Mouse (Mus musculus) common myeloid progenitor, adult 5-6 weeks (primary cell): Measurements from ENCODE around the gene Myl6. TPM values are rescaled to one million over a fixed set of nuclear protein-coding genes. Genes with fewer than 3 reads are reported as not detected.
"Not testable (repeated sequence)": the region's sequence is repeated elsewhere in the genome, so short reads cannot be mapped to it uniquely, and the experiment has no call there.

Source experiments
- ATAC-seq: replicated peaks from 2 replicates; pipeline ENCODE4 v1.8.0; 2016; ENCODE audit warnings: low read depth, mild to moderate bottlenecking, moderate TSS enrichment, inconsistent platforms; ENCODE audit not compliant: poor library complexity, severe bottlenecking
- total RNA-seq: library from RNA; stranded (forward); fragments of 200-1000, 187-1606 nt; gene quantifications from 2 replicates; pipeline ENCODE4 v1.2.3, GENCODE M21; 2017

Gene Myl6
- total RNA-seq, 1 experiment from 2014 or later = 1,004 TPM

DNA sequence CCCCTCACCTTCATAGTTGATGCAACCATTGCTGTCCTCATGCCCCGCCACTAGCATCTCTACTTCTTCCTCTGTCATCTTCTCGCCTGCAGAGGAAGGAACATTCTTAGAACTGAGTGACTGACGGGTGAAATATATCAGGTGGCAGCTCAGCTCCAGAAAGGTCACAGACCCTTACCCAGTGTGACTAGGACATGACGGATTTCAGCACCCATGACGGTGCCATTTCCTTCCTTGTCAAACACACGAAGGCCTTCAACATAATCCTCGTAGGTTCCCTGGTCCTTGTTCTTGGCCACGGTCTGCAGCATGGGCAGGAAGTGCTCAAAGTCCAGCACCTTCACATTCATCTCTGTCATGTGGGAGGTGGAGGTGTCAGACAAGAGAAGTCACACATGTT is 1.9 kb downstream of the Myl6 start:
- ATAC-seq = not testable (repeated sequence)

DNA sequence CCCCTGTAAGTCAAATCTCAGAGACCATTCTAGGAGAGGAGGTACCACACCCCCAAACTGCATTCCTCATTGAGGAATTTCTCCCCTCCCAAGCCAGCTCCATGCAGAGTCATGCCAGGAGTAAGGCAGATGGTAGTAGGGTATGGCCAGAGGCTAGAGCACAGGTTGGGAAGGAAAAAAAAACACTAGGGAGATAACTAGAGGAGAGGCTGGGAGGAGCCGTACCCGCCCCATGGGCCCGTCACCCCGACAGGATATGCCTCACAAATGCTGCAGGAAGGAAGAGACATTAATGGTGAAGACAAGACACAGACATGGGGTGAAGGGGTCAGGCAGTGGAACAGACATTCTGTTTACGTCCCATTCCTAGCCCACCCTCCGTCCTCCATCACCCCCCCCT is 2.5 kb downstream of the Myl6 start:
- ATAC-seq = no peak

DNA sequence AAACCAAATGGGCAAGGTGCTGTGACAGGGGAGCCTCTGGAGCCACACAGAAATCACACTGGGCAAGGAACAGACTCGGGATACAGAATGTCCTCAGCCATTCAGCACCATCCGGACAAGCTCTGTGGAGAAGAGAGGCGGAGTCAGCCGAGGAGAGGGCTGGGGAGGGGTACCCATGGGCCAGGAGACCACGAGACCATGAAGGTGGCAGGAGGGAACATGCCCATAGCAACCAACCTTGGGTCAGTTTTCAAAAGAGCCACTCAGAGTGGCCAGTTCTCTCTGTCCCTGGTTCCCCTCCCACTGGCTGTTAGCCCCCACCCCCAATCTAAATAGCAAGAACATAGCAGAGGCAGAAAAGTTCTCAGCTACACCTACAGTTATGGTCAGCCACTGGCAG is 3.0 kb downstream of the Myl6 start:
- no peak for ATAC-seq

DNA sequence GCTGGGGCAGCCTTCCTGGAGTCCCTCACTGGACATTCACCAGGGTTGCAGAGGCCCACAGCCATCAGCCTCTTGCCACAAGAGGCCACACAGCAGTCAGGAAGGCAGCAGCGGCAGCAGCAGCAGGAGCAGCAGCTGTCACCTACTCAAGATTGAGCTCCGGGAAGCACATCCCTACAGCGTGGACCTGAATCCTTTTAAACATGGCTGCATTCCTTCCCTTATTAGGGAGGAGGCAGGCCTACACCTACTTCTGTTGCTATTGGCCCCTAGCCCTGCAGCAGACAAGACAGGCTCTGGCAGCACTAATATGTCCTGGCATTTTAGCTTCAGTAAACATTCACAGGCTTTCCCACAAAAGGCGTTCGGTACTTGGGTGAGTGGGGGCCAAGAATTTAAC is 3.7 kb downstream of the Myl6 start:
- ATAC-seq = no peak

DNA sequence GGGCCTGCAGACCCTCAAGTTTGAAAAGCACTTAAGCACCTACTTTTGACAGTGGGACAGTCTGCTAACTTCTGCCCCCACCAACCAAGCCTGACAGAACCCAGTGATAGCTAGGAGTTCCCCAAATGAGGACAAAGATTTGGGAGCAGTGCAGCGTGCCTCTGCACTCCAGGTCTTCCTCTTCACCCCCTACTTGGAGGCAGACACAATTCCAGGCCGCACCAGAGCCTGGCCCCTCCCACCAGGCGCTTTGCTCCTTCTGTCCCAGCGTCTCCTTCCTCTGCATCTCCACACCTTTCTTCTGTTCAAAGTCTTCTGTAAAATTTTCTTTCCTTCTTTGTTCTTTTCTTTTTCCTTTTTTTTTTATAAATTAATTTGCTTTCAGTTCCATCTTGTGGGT is 4.2 kb downstream of the Myl6 start:
- no peak for ATAC-seq

DNA sequence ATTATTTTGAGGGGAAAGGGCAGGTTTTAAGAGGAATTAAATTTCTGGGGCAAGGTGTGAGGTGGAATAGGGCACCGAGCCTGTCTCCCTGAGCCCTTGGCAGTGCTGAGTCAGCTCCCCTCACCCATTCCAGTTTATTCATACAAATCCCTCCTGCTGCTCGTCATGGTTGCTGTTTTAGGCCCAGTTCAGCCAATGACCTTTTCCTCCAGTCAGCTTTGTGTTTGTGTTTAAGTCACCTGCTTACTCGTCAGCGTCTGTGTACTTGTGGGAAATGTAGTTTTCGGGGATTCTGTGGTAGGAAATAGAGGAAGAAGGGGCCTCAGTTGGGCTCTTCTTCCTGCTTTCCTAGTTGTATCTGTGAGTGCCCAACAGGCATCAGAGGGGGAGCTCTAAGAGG is 4.6 kb downstream of the Myl6 start:
- no peak for ATAC-seq

DNA sequence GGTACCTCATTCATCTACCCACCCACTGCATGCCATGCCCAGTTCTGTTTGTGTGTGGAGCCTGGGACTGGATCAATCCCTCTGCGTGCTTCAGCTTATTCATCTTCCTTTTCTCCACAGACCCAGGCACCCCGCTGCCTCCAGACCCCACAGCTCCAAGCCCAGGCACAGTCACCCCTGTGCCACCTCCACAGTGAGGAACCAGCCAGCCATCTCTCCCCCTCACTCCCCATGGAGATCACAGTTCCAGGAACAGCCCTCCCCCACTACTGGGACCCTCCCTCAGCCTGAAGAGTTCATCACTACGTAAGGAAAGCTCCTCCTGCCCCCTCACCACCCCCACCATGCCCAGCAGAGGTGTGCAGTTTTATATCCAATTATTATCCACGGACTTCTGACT is 5.2 kb downstream of the Myl6 start:
- no peak for ATAC-seq

DNA sequence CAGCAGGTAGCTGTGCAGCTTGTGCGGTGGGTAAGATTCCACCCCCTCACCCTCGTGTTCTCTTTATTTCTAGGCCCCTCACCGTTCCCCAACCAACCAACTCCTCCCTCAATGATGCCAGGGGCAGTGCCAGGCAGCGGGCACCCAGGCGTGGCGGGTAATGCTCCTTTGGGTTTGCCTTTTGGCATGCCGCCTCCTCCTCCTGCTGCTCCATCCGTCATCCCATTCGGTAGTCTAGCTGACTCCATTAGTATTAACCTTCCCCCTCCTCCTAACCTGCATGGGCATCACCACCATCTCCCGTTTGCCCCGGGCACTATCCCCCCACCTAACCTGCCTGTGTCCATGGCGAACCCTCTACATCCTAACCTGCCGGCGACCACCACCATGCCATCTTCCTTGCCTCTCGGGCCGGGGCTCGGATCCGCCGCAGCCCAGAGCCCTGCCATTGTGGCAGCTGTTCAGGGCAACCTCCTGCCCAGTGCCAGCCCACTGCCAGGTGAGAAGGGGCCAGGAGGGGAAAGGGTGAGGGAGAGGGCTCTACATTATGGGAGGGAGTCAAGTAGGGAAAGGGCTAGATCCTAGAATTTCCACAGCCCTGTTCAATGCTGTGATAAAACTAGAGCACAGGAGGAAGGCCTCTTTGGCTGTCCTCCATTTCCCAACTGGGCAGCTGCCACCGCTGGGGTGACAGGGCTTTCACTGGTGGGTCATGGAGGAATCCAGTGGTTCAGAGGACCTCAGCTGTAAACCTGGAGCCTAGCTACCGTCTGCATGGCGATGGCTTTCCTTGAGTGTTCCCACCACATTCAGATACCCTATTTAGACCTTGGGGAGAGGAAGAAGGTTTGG is 5.9 kb downstream of the Myl6 start:
- no peak for ATAC-seq

DNA sequence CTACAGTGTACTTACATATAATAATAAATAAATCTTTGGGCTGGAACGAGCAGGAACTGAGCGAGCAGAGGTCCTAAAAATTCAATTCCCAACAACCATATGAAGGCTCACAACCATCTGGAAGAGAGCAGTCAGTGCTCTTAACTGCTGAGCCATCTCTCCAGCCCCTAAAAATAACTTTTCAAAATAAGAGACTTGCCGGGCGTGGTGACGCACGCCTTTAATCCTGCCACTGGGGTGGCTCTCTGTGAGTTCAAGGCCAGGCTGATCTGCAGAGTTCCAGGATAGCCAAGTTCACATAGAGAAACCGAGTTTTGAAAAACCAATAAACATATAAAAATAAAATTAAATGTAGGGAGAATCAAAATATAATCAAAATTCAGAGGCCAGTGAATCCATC is 7.6 kb downstream of the Myl6 start:
- no peak for ATAC-seq

DNA sequence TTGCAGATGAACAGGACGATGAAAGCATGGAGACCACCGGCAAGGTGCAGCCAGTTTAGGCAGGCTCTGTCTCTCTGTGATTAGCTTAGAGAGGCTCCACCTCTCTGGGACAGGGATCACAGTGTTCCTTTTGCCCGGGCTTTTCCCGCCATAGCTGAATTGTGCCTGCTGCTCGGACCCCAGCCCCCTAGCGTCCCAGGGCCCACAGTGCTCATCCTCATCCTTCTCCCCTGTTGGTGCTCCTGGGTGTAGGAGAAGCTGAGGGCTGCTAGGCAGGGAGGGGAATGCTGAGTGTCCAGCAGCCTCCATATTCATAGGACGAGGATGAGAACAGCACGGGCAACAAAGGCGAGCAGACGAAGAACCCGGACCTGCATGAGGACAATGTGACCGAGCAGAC is 19.6 kb downstream of the Myl6 start:
- no peak for ATAC-seq

DNA sequence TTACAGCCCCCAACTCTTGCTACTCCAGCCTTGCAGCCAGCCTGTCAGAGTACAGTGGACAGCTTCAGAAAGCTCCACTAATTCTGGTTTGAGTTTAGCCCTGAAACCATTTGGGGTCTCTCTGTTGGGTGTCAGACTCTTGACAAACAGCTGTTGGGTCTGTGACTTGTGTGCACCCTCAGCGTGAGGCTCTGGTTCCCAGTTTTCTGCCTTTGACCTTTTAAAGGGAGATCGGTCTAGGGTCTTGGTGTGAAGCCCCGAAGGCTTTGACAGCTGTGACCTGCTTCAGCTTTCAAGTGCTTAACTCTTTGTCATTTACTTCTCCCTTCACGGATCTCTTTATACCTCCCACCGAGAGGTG is 33.7 kb downstream of the Myl6 start:
- ATAC-seq = no peak

DNA sequence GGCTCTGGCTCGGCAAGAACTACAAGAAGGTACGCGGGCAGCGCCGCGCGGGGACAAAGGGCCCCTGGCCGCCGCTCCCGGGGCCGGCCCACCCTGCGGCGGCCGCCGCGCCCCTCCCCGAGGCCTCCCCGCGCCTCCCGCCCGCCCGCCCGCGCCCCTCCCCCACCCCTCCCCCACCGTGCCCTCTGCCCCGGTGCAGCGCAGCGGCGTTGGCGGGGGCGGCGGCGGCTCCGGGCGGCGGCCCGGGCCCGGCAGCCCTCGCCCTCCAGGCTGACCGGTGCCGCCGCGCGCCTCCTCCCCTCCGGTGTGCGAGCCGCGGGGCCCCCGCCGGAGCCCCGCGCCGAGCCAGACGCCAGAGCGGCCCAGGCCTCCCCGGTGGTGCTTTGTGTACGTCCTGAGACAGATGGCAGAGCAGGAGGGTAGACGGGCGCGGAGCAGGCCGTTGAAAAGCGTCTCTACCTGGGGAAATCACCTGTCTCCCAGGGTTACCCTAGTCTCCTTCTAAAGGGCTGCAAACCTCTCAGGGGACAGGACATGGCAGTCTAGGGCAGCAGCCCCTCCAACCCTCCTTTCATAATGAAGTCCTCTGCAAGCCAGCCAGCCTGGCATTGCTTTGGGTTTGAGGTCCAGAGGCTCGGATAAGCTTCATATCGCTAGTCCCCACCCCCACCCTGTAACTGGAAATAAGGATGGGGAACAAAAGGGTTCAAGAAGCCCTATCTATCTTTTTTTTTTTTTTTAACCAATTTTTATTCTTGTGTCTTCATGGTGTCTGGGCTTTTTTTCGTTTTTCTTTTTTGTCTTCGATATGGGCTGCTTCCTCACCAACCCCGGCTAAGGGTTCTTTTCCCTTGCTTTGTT is 34.3 kb downstream of the Myl6 start:
- peak; percentile 23; the same call in 1 of the 2 replicates for ATAC-seq

DNA sequence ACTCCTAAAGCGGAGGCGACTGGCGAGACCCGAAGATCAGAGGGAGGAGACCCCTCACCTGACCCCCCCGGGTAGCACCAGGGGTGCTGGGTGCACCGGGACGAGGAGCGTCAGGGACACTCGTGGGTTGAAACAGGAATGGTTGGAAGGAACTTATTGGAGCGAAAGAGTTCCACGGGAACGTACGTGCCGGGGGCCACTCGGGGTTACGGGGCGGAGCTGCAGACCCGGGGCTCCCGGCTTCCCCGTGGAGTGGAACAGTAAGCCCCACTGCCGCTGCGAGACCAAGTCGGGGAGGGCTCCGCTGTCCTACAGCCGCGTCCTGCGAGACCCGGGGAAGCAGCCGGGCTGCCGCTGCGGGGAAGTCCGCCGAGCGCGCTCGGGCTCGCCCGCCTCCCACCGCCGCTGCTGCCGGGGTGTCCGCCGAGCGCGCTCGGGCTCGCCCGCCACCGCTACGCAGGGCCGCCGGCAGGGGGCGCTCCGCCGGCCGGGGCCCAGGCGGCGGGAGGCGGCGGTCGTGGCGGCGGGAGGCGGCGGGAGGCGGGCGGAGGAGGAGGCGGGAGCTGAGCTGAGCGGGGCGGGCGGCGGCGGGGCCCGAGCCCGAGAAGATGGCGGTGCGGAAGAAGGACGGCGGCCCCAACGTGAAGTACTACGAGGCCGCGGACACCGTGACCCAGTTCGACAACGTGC is 35.1 kb downstream of the Myl6 start, which contains the start of gene Smarcc2:
Gene Smarcc2, plus strand, starts transcription at position 530 of the 690 bp plus-strand sequence.
- peak; percentile 50 for ATAC-seq

DNA sequence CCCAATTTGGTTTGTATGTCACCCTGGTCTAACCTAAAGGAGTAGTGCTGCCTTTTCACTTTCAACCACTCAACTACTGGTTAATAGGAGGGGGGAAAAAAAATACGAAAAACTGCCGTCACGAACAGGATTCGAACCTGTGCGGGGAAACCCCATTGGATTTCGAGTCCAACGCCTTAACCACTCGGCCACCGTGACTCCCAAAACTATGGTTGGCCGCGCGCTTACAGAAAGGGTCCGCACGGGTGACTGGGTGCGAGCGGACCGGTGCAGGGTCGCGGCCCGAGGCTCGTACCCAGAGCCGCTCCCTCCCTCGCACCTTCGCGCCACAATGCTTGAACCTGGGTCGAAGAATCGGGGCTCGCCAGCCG is 35.6 kb downstream of the Myl6 start:
- peak; percentile 57 for ATAC-seq

DNA sequence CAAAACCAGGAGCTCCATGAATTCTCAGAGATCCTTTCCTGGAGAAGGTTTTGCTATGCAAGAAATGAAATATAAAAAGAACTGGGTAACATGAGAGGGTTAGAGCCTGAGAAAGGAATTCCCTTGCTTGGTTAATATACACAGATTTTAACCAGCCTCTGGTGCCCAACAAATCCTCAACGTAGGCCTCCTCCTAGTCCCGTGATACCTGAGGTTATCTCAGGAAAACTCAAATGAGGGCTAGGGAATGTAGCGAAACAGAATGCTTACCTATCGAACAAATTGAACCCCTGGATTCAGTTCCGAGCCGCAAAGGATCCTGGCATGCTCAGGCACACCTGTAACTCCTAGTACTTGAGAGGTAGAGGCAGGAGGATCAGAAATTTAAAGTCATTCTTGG is 36.3 kb downstream of the Myl6 start:
- ATAC-seq = no peak

DNA sequence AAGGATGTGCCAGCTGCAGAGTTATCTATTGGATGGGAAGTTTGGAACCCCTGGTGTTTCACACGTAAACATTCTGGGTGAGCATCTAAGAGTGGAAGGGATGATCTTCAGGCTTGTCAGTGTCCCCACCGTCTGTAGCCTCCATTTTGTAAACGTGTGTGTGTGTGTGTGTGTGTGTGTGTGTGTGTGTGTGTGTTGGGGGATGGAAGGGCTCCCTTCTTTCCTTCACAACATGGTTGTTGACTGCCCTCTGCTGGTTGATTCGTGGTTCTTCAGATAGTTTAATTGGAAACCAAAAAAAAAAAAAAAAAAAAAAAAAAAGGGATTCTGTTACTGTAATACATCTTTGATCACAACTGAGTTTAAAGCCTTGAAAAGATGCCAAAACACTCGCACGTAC is 38.7 kb downstream of the Myl6 start:
- ATAC-seq = peak; percentile 36

DNA sequence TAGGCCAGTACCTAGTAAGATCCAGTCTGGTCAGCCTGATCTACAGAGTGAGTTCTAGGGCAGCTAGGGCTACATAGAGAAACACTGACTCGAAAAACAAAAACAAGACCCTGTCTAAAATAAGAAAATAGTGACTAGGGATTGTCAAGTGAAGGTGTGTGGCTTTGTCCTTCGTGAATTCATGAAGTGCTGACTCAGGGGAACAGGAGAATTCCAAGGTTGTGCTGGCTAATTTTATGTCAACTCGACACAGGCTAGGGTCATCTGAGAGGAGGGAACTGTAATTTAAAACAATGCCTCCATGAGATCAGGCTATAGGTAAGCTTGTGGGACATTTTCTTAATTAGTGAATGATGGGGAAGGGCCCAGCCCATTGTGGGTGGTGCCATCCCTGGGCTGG is 39.5 kb downstream of the Myl6 start:
- no peak for ATAC-seq

DNA sequence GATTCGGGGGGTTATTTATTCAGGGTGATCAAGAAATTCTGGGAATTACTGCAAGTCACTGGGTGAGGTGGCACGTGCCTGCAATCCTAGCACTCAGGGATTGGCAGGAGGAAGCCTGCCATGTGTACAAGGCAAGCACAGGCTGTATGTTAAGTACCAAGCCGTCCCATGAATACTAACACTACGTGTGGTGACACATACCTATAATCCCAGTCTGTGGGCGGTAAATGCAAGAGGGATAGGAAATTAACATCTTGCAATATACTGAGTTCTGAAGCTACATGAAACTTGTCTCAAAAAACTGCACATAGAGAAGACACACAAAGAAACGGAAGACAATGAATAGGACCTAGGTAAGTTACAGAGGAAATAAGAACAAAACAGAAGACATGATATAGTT is 42.9 kb downstream of the Myl6 start:
- no peak for ATAC-seq

DNA sequence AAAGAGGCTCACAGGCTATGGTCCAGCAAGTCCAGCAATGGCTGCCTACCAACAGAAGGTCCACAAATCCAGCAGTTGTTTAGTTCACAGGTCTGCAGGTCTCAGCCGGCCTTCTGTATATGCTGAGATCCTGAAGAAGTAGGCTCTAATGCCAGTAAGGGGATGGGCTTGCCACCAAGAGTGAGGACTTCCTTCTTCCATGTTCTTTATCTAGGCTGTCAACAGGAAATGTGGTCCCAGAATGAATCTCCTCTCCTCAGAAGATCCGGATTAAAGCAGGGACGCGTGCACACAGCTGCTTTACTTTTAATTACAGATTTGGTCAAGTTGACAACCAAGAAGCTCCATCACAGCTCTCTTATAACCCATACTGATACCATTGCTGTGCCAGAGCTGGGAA is 48.5 kb downstream of the Myl6 start:
- ATAC-seq = peak; percentile 77

DNA sequence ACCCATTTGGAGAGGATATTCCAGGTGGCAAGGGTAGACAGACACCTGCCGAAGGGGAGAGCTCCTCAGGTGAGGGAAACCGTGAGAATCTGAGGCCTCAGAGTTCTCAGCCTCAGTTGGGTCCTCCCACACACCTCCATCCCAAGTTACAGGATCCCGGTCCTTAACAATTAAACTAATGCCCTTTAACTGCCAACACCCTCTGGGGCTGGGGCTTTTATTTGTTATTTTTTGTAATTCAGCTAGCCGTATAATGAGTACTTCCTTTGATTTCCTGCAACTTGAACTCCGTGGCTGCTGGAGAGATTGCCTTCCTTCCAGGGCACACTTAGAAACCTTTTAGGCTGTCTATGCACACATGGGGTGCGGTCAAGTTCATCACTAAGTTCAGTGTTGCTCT is 49.6 kb downstream of the Myl6 start:
- no peak; the same call in 1 of the 2 replicates for ATAC-seq

DNA sequence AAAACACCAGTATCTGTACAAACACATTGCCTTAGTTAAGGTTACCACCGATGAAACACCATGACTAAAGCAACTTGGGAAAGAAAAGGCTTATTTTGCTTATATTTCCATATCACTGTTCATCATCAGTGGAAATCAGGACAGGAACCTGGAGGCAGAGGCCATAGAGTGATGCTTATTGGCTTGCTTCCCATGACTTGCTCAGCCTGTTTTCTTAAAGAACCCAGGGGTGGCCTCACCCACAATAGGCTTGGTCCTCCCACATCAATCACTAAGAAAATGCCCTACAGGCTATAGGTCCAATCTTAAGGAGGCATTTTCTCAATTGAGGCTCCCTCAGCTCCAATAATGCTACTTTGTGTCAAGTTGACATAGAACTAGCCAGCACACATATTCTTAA is 51.2 kb downstream of the Myl6 start:
- no peak for ATAC-seq
